Mouse (Mus musculus) forebrain, embryonic 13.5 days (tissue): Measurements from ENCODE around the gene Pus7. TPM values are rescaled to one million over a fixed set of nuclear protein-coding genes. Genes with fewer than 3 reads are reported as not detected.

Experiments
- ATAC-seq: fragments of 200-750 bp; cut with Nextera tagmentation; 2 replicates; pipeline ENCODE4 v1.8.0; 2017
- H3K27ac ChIP-seq: fragments of 300-500 bp; sonication (generic); 2 replicates; pipeline ENCODE4 v1.5.1; 2015; ENCODE audit warnings: inconsistent platforms, mild to moderate bottlenecking, moderate library complexity
- H3K27me3 ChIP-seq: fragments of 300-500 bp; sonication (generic); 2 replicates; pipeline ENCODE4 v1.6.1; 2015; ENCODE audit warnings: mild to moderate bottlenecking, inconsistent platforms
- H3K36me3 ChIP-seq: fragments of 300-500 bp; sonication (generic); 2 replicates; pipeline ENCODE4 v1.6.1; 2015; ENCODE audit warnings: mild to moderate bottlenecking, inconsistent platforms; ENCODE audit not compliant: poor library complexity, severe bottlenecking
- H3K4me1 ChIP-seq: fragments of 300-500 bp; sonication (generic); 2 replicates; pipeline ENCODE4 v1.6.1; 2015; ENCODE audit warnings: inconsistent platforms
- H3K4me2 ChIP-seq: fragments of 300-500 bp; sonication (generic); 2 replicates; pipeline ENCODE4 v1.6.1; 2015; ENCODE audit warnings: inconsistent platforms, mild to moderate bottlenecking, moderate library complexity
- H3K4me3 ChIP-seq: fragments of 300-500 bp; sonication (generic); 2 replicates; pipeline ENCODE4 v1.5.1; 2015; ENCODE audit warnings: mild to moderate bottlenecking, inconsistent platforms
- H3K9ac ChIP-seq: fragments of 300-500 bp; sonication (generic); 2 replicates; pipeline ENCODE4 v1.6.1; 2015; ENCODE audit warnings: mild to moderate bottlenecking, inconsistent platforms
- H3K9me3 ChIP-seq: fragments of 300-500 bp; sonication (generic); replicated peaks from 2 replicates; pipeline ENCODE4 v1.6.1; 2016; ENCODE audit warnings: inconsistent platforms
- WGBS: fragments of 180-500 bp; shearing (Covaris S2); methylation state at CpG from one replicate; pipeline ENCODE4 v1.1.7; 2015; 5-methylcytosine and 5-hydroxymethylcytosine counted together
- polyA plus RNA-seq: library from polyadenylated mRNA; unstranded; fragments of >200 nt; fragmentation: Nextera tagmentation; extraction: Ambion mirVana; gene quantifications from 2 replicates; pipeline ENCODE4 v1.2.1, GENCODE M21; 2015

The Pus7 gene
- polyA plus RNA-seq: 19.8 and 21.5 TPM in 2 replicates

DNA sequence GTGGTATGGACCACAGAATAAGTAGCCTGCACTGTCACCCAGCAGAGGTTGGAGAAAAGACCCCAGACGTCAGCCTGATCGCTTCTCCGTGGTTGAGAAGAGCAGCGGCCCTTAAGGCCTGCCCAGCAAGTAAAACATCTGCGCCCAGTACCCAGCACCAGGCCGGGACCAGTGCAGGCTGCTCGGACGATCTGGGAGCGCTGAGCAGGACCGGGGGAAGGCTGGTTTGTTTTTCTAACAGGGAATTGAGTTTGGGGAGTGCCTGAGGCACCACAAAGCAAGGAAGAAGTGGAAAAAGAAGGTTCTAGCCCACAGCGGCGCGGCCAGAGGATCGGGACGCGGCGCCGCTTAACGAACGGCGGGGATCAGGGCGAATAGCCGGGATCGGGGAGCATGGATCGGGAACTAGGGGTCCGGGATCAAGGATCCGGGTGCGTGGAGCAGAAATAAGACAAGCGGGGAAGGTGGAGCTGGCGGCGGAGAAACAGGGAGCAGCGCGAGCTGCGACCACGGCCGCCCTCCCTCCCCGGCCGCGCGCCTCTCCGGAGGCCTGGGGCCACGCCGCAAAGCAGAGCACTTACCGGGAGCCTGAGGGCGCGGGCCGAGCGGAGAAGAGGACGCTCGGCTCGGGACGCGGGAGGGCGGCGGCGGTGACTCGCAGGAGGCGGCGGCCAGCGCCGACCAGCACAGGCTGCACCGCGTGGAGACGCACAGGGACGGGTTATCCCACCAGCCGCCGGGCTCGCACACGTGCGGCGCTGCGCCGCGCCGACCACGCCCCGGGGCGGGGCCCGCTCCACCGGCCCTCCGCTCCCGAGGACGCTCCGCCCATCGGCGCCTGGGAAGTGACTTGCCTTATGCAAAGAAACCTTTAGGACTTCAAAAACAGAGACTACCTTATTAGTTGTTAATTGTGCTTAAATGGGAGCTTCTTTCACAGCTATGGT, at the start of gene Pus7:
TSS of gene Pus7 (minus strand) at position 781 of the 947 bp plus-strand sequence.
- Histone ChIP-seq H3K27me3 (no peaks in the 10 kb centered on the region), H3K9me3 (no peaks in the 10 kb centered on the region; the same call in 1 of the 2 replicates), H3K4me1 (peaks cover 23% of the 10 kb centered on the region), H3K9ac (peak within 1 kb of the TSS; percentile 81), H3K27ac (no peak within 1 kb of the TSS), H3K36me3 (no peaks in the 10 kb centered on the region), H3K4me2 (peak within 1 kb of the TSS; percentile 84), H3K4me3 (peak within 1 kb of the TSS; percentile 89)
- peak; percentile 95 for ATAC-seq
- WGBS: under 1% methylated on average over 82 of the region's 86 CpGs

DNA sequence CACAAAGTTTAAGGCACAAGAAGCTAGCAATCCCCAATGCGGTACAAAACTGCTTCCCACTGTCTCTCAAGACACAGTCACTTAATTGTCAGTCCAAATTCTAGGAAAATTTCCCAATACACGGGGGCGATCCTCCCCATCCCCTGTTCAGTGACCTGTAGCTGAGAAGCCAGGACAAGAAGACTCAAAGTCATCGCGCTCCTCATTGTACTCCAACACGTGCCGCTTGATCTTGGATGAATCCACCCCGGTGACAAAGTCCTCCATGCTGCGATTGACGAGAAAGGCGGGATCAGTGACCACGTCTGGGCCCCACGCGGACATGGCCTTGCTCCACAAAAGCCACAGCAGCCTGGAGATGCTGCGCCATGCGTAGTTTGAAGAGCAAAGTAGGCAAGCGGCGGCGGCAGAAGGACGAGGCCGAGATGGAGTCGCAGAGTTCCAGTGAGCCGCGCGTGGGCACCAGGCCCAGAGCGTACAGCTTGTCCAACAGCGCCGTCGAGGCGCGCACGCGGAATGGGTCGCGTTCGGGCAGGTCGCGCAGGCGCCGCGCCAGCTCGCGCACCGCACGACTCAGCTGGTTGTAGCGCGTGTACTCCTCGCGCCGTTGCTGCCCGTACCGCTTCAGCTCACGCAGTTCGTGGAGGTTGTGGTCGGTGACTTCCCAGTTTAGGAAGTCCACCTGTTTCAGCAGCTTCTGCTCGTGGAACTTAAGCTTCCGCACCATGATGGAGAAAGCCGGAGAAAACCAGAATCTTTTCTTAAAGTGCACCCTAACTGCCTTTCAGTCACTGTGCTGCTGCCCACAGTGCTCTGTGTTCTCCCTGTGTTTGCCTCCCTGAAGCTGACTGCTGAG, 47.6 kb upstream of the Pus7 start:
- no peaks in the 10 kb centered on the region for H3K9me3 ChIP-seq
- H3K4me3 ChIP-seq: 0 out of 2 replicates have a peak overlapping the region, but pooled peaks have one; percentile 16
- WGBS: 47% methylated on average over 58 of the region's 58 CpGs
- peaks cover 19% of the 10 kb centered on the region for H3K27me3 ChIP-seq
- no peaks in the 10 kb centered on the region for H3K36me3 ChIP-seq
- ATAC-seq: no peak
- H3K9ac ChIP-seq: no peak overlapping the region
- no peak overlapping the region for H3K27ac ChIP-seq
- no peaks in the 10 kb centered on the region for H3K4me1 ChIP-seq
- peak overlapping the region; percentile 31 for H3K4me2 ChIP-seq

DNA sequence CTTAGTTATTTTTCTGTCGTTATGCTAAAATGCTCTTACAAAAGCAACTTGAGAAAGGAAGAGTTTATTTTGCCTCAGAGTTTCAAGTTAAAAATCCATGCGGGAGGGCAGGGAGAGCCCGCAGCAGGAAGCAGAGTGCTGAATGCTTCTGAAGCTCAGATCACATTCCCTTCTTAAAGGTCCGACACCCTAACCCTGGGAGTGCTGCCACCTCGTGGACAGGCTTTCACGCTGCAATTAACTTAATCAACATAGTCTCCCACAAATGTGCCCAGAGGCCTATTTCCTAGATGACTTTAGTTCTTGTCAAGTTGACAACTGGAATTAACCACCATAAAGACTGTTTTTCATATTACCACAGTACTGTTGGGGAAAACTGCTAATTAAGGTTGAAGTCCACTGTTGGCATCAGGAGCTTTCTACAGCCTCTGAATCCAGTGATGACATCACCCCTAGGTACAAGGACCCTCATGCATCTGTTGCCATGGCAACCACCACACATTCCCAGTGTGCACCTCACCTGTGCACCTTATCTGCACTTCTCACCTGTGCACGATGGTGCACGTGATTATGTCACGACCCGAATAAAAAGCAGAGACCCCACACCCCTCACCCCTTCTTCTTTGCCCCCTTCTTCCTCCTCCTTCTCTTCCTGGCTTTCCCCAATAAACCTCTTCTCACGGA, 43.0 kb upstream of the Pus7 start:
- WGBS: 33% methylated on average over 11 of the region's 11 CpGs
- no peak for ATAC-seq
- H3K36me3 ChIP-seq: no peaks in the 10 kb centered on the region
- H3K27me3 ChIP-seq: peaks cover 13% of the 10 kb centered on the region
- no peaks in the 10 kb centered on the region for H3K9me3 ChIP-seq
- H3K9ac ChIP-seq: no peak overlapping the region
- no peaks in the 10 kb centered on the region for H3K4me1 ChIP-seq
- H3K4me3 ChIP-seq: no peak overlapping the region
- no peak overlapping the region for H3K4me2 ChIP-seq
- H3K27ac ChIP-seq: no peak overlapping the region

DNA sequence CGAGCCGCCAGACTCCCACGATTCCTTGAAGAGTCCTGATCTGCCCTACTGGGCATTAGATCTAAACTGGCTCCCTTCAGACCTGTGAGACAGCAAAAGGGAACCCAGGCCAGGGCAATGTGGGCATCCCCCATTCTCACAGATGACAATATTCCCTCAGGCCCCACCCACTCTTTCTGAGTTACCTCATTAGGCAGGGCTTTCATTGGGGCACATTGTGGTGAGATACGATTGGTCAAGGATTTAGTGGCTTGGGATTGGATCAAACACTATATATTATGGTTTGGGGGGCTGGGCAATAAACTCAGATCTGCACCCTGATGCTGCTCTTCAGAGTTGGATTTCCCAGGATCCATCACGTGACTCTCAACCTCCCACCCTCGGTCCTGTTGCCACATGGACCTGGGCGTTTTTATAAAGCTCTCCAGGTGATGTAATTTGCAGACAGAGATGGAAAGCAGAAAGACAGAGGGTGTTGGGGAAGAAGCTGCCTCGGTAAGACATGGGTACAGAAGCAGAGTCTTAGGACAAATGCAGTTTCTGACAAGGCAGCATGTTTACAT, 40.7 kb upstream of the Pus7 start:
- Histone ChIP-seq H3K9ac (no peak overlapping the region), H3K4me2 (no peak overlapping the region), H3K27me3 (peaks cover 3% of the 10 kb centered on the region; the same call in 1 of the 2 replicates), H3K4me1 (no peaks in the 10 kb centered on the region), H3K27ac (no peak overlapping the region), H3K36me3 (peaks cover 12% of the 10 kb centered on the region), H3K9me3 (no peaks in the 10 kb centered on the region), H3K4me3 (no peak overlapping the region)
- no peak for ATAC-seq
- WGBS: 80% methylated on average over 8 of the region's 8 CpGs

DNA sequence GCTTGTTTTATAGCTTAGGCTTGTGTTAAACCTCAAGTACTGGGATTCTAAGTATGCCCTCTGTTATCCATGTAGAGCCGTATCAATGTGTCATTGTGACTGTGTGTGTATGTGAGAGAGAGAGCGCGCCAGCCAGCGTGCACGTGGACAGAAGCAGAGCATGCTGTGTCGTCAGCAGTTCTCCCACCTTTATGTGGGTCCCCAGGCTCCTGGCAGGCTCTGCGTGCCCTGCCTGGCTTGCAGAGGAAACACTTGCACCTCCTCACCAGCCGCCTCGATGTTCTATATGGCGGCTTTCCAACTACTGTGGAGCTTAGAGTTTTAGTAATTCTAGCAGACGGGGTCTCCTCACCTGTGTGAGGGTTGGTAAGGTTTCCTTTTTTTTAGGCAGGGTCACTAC, 38.8 kb upstream of the Pus7 start:
- 73% methylated on average over 11 of the region's 11 CpGs for WGBS
- H3K4me2 ChIP-seq: no peak overlapping the region
- no peak overlapping the region for H3K4me3 ChIP-seq
- H3K27me3 ChIP-seq: no peaks in the 10 kb centered on the region
- no peak overlapping the region for H3K27ac ChIP-seq
- peaks cover 23% of the 10 kb centered on the region for H3K36me3 ChIP-seq
- no peak overlapping the region for H3K9ac ChIP-seq
- no peaks in the 10 kb centered on the region for H3K4me1 ChIP-seq
- no peaks in the 10 kb centered on the region for H3K9me3 ChIP-seq
- no peak for ATAC-seq

DNA sequence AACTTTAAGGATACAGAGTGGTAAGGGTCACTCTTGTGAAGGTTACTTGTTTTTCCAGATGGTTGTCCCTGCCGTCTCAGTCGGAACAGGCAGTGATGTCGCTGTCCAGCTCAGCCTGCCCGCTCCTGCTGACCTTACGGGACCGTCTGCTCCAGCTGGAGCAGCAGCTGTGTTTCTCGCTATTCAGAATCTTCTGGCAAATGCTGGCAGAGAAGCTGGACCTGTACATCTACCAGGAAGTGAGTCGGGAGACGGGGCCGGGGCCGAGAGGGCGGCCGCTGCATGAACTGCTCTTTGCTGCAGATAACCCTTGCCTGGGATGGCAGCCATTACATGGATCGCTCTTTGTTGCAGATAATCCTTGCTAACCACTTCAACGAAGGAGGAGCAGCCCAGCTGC, 33.2 kb upstream of the Pus7 start:
- H3K4me1 ChIP-seq: no peaks in the 10 kb centered on the region
- no peaks in the 10 kb centered on the region for H3K9me3 ChIP-seq
- H3K27me3 ChIP-seq: no peaks in the 10 kb centered on the region
- no peak overlapping the region for H3K4me3 ChIP-seq
- no peak overlapping the region for H3K9ac ChIP-seq
- H3K27ac ChIP-seq: no peak overlapping the region
- no peak for ATAC-seq
- no peak overlapping the region for H3K4me2 ChIP-seq
- WGBS: 95% methylated on average over 15 of the region's 15 CpGs
- H3K36me3 ChIP-seq: peaks cover 74% of the 10 kb centered on the region

DNA sequence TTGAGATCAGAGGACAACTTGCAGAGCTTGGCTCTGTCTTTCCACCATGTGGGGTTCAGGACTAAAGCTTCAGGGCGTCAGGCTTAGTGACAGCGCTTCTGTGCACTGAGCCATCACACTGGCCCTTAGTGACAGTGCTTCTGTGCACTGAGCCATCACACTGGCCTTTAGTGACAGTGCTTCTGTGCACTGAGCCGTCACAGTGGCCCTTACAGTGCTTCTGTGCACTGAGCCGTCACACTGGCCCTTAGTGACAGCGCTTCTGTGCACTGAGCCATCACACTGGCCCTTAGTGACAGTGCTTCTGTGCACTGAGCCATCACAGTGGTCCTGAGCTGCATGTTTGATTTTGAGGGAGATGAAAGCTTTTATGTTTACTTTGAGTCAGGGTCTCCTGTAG, 31.3 kb upstream of the Pus7 start:
- Histone ChIP-seq H3K4me3 (no peak overlapping the region), H3K27me3 (no peaks in the 10 kb centered on the region), H3K9me3 (no peaks in the 10 kb centered on the region), H3K4me2 (no peak overlapping the region), H3K4me1 (no peaks in the 10 kb centered on the region), H3K27ac (no peak overlapping the region), H3K9ac (no peak overlapping the region), H3K36me3 (peaks cover 85% of the 10 kb centered on the region)
- ATAC-seq: no peak
- WGBS: 61% methylated on average over 5 of the region's 5 CpGs

DNA sequence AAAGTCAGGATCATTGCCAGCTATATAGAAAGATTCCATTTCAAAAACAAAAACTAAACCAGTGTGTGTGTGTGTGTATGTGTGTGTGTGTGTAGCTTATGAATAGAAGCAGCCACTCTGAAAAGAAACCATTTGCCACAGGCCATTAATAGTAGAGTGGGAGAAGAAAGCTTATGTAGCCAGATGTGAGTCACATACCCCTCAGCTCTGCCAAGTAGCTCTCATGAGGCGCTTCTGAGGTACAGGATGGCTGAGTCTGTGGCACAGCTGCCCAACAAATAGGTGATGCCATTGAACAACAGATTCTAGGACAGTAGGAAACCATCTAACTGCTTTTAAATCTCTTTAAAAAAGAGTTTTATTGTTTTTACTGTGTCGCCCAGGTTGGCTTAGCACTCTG, 9.2 kb upstream of the Pus7 start:
- Histone ChIP-seq H3K4me2 (no peak overlapping the region), H3K4me1 (peaks cover 9% of the 10 kb centered on the region), H3K27me3 (no peaks in the 10 kb centered on the region), H3K4me3 (no peak overlapping the region), H3K36me3 (peaks cover 35% of the 10 kb centered on the region), H3K9ac (no peak overlapping the region), H3K27ac (no peak overlapping the region), H3K9me3 (no peaks in the 10 kb centered on the region)
- 89% methylated on average over 2 of the region's 2 CpGs for WGBS
- ATAC-seq: no peak

DNA sequence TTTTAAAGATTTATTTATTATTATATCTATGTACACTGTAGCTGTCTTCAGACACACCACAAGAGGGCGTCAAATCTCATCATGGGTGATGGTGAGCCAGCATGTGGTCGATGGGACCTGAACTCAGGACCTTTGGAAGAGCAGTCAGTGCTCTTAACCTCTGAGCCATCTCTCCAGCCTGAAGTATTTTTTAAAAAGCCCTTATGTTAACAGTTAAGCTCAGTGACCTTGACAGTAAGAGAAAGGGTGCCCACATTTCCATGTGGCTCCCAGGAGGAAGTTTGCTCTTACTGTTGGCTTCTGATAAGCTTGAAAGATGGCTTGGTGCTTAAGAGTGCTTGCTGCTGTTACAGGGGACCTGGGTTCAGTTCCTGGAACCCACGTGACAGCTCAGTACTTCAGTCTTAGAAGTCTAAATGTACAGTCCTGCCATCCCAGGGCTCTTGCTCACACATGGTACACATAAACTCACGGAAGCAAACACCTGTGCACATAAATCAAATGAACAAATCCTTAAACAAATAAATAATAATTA, 5.6 kb upstream of the Pus7 start:
- Histone ChIP-seq H3K4me3 (peak overlapping the region; percentile 95; the same call in 1 of the 2 replicates), H3K36me3 (peaks cover 13% of the 10 kb centered on the region; the same call in 1 of the 2 replicates), H3K4me1 (peaks cover 9% of the 10 kb centered on the region), H3K9ac (no peak overlapping the region), H3K27me3 (no peaks in the 10 kb centered on the region), H3K9me3 (no peaks in the 10 kb centered on the region; the same call in 1 of the 2 replicates), H3K4me2 (no peak overlapping the region), H3K27ac (no peak overlapping the region)
- 89% methylated on average over 4 of the region's 4 CpGs for WGBS
- ATAC-seq: no peak

DNA sequence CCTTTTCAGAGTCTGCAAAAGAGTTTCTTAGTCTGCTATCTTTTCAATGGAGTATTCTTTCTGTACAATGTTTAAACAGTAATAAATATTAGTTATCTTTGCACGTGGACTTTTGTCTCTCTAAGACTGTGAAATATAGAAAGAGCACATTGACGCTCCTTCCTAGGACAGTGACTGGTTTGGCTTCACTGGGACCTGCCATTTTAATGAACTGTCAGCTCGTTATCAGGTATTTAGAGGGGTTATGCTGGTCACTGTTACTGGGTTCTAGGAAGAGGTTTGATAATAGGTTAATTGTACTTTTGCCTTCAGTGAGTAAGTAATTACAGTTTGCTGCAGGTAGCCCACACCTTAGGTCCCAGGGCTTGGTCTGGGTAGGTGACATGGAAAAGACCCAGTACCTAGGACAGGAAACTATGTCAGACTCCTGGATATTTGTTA, 4.9 kb upstream of the Pus7 start:
- Histone ChIP-seq H3K9me3 (no peaks in the 10 kb centered on the region; the same call in 1 of the 2 replicates), H3K4me1 (peaks cover 11% of the 10 kb centered on the region), H3K4me3 (peak overlapping the region; percentile 95), H3K4me2 (peak overlapping the region; percentile 97), H3K27me3 (no peaks in the 10 kb centered on the region), H3K27ac (no peak overlapping the region), H3K36me3 (peaks cover 10% of the 10 kb centered on the region; the same call in 1 of the 2 replicates), H3K9ac (peak overlapping the region; percentile 88)
- WGBS: 46% methylated on average over 3 of the region's 3 CpGs
- ATAC-seq: no peak
